Mouse (Mus musculus) CH12F3 (cell line): ENCODE measurements around the gene Wdr43.

Source experiments
- in situ Hi-C: fragments of 300-500 bp; cut with MboI; formaldehyde crosslinking; loops from 2 replicates; pipeline ENCODE4 v1.14.3; 2020; ENCODE audit warnings: low sequenced_read_pairs

Gene Wdr43

DNA sequence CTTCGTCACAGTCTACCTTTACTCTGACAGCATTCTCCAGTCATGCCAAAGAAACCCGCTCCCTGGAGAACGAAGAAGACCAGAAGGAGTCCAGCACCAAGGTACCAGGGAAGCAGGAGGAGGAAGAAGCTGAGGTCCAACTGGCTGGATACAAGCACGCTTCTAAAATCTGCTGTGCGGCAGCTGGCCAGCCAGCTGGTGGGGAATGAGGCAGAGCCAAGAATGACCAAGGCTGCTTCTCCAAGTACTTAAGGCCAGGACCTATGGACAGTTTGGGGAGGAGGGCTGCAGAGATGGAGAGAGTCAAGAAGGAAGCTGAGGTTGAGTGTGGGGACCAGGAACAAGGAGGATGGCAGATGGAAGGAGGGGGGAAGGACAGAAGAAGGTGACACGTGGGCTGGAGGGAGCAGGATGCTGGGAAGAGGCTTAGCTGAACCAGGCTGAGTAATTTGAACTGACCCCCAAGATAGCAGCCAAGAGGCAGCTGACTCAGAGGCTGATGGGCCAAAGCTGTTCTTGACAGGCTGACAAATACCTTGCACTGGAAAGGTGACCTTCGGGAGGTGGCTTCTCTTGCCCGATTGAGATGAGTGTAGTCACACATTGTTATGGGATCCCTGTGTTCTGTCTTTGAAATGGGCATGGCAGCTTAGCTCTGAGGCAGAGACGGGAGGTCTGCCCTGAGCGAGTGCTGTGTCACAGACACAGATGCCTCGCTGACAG is 82.4 kb downstream of the Wdr43 start:
- in situ Hi-C loops, result no loop called here

GRCm38 (mm10) chr17:71698619-71698956 is 82.9 kb downstream of the Wdr43 start:
- in situ Hi-C loops, result no loop called here

GRCm38 (mm10) chr17:71705113-71705512 is 89.4 kb downstream of the Wdr43 start:
- in situ Hi-C loops, result no loop called here

- in situ Hi-C loops, result no loop called here
Measured at GRCm38 (mm10) chr17:71705550-71706480, 90.1 kb downstream of the Wdr43 start.

DNA sequence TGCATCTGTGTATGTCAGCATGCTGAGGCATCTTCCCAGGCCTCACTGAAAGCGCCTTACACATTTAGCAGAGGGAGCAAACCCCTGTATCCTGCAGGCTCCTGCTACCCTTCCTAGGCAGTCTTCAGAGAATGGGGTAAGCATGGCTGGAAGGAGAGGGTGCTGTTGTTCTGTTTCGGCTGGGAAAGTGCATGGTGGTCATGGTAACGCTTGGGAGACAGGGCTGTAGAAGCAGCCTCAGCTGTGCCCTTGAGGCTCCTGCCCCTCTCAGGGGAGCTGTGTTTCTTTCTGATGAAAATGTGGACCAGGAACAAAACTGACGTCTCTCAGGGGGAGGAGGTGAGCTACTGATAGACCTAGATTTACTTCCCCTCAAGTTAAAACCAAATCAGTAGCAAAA is 92.0 kb downstream of the Wdr43 start:
- in situ Hi-C loops, result no loop called here
